Mouse (Mus musculus): ENCODE data around the gene Spata31d1c. TPM values are rescaled to one million over a fixed set of nuclear protein-coding genes. Genes with fewer than 3 reads are reported as not detected.

Gene Spata31d1c
- not detected for polyA plus RNA-seq (2012; fragmentation: generic; extraction: Trizol)

GRCm38 (mm10) chr13:65032758-65033157 lies at the start of gene Spata31d1c:
TSS of gene Spata31d1c (plus strand) at chr13:65033058.
- H3K4me3 ChIP-seq, result no peak within 1 kb of the TSS
- no peak within 1 kb of the TSS for H3K4me2 ChIP-seq (ENCODE audit: low read depth)
- no peaks in the 10 kb centered on the region for H3K27me3 ChIP-seq (ENCODE audit: control insufficient read depth, insufficient read depth, insufficient read length)
- H3K36me3 ChIP-seq (ENCODE audit: control insufficient read depth, insufficient read depth), result no peaks in the 10 kb centered on the region
- no peak within 1 kb of the TSS for H3ac ChIP-seq (ENCODE audit: control insufficient read depth, insufficient read length)
- H3K79me2 ChIP-seq (ENCODE audit: control insufficient read depth, insufficient read depth), result no peaks in the 10 kb centered on the region
- TF ChIP-seq MYOG (IDR thresholded peaks at IDR 0.05; ENCODE audit: control insufficient read depth in 1 of 3, insufficient read depth in 1 of 3, insufficient read length in 2 of 3, low read depth in 2 of 3) (no peak), MAX (IDR thresholded peaks at IDR 0.05; ENCODE audit: low read depth) (no peak), POLR2AphosphoS2 (IDR thresholded peaks at IDR 0.05; ENCODE audit: insufficient read length, low read depth) (no peak), CEBPB (IDR thresholded peaks at IDR 0.05; ENCODE audit: insufficient read depth, poor library complexity, severe bottlenecking) (no peak), USF1 (IDR thresholded peaks at IDR 0.05; ENCODE audit: low read depth) (no peak), MYOD1 (IDR thresholded peaks at IDR 0.05; ENCODE audit: control insufficient read depth in 1 of 3, insufficient read length in 2 of 3, low read depth in 2 of 3) (no peak), TCF3 (IDR thresholded peaks at IDR 0.05; ENCODE audit: insufficient read length, low read depth) (no peak), SRF (IDR thresholded peaks at IDR 0.05; ENCODE audit: control insufficient read depth, insufficient read length, low read depth) (no peak), TCF12 (IDR thresholded peaks at IDR 0.05; ENCODE audit: insufficient read depth, poor library complexity, severe bottlenecking) (no peak), REST (IDR thresholded peaks at IDR 0.05; ENCODE audit: insufficient read depth, insufficient read length) (no peak), E2F4 (IDR thresholded peaks at IDR 0.05; ENCODE audit: insufficient read depth) (no peak)

GRCm38 (mm10) chr13:64988828-64989227 lies 44.0 kb upstream of the Spata31d1c start:
- H3K36me3 ChIP-seq (ENCODE audit: control insufficient read depth, insufficient read depth), result no peaks in the 10 kb centered on the region
- no peaks in the 10 kb centered on the region for H3K27me3 ChIP-seq (ENCODE audit: control insufficient read depth, insufficient read depth, insufficient read length)
- H3K4me2 ChIP-seq (ENCODE audit: low read depth), result no peak overlapping the region
- H3K79me2 ChIP-seq (ENCODE audit: control insufficient read depth, insufficient read depth), result no peaks in the 10 kb centered on the region
- H3K4me3 ChIP-seq, result no peak overlapping the region
- TF ChIP-seq CEBPB (IDR thresholded peaks at IDR 0.05; ENCODE audit: insufficient read depth, poor library complexity, severe bottlenecking) (no peak), USF1 (IDR thresholded peaks at IDR 0.05; ENCODE audit: low read depth) (no peak), REST (IDR thresholded peaks at IDR 0.05; ENCODE audit: insufficient read depth, insufficient read length) (no peak), SRF (IDR thresholded peaks at IDR 0.05; ENCODE audit: control insufficient read depth, insufficient read length, low read depth) (no peak), MAX (IDR thresholded peaks at IDR 0.05; ENCODE audit: low read depth) (no peak)
- no peak overlapping the region for H3ac ChIP-seq (ENCODE audit: control insufficient read depth, insufficient read length)

GRCm38 (mm10) chr13:65005414-65005813 lies 27.4 kb upstream of the Spata31d1c start:
- Histone ChIP-seq H3K4me3 (no peak overlapping the region), H3K27me3 (ENCODE audit: control insufficient read depth, insufficient read depth, insufficient read length) (no peaks in the 10 kb centered on the region), H3K79me2 (ENCODE audit: control insufficient read depth, insufficient read depth) (no peaks in the 10 kb centered on the region), H3ac (ENCODE audit: control insufficient read depth, insufficient read length) (no peak overlapping the region), H3K4me2 (ENCODE audit: low read depth) (no peak overlapping the region), H3K36me3 (ENCODE audit: control insufficient read depth, insufficient read depth) (no peaks in the 10 kb centered on the region)
- no peak for TF ChIP-seq MAX (IDR thresholded peaks at IDR 0.05; ENCODE audit: low read depth)
- TF ChIP-seq CEBPB (IDR thresholded peaks at IDR 0.05; ENCODE audit: insufficient read depth, poor library complexity, severe bottlenecking), result no peak
- TF ChIP-seq E2F4 (IDR thresholded peaks at IDR 0.05; ENCODE audit: insufficient read depth), result no peak
- TF ChIP-seq POLR2A (IDR thresholded peaks at IDR 0.05; ENCODE audit: insufficient read length, low read depth), result no peak
- no peak for TF ChIP-seq USF1 (IDR thresholded peaks at IDR 0.05; ENCODE audit: low read depth)
- TF ChIP-seq MYOD1 (IDR thresholded peaks at IDR 0.05; ENCODE audit: control insufficient read depth in 1 of 3, insufficient read length in 2 of 3, low read depth in 2 of 3), result no peak
- no peak for TF ChIP-seq TCF12 (IDR thresholded peaks at IDR 0.05; ENCODE audit: insufficient read depth, poor library complexity, severe bottlenecking)
- TF ChIP-seq REST (IDR thresholded peaks at IDR 0.05; ENCODE audit: insufficient read depth, insufficient read length), result no peak
- no peak for TF ChIP-seq TCF3 (IDR thresholded peaks at IDR 0.05; ENCODE audit: insufficient read length, low read depth)
- no peak for TF ChIP-seq MYOG (IDR thresholded peaks at IDR 0.05; ENCODE audit: control insufficient read depth in 1 of 3, insufficient read depth in 1 of 3, insufficient read length in 2 of 3, low read depth in 2 of 3)
- TF ChIP-seq POLR2AphosphoS2 (IDR thresholded peaks at IDR 0.05; ENCODE audit: insufficient read length, low read depth), result no peak
- no peak for TF ChIP-seq SRF (IDR thresholded peaks at IDR 0.05; ENCODE audit: control insufficient read depth, insufficient read length, low read depth)

- no peak overlapping the region for H3ac ChIP-seq (ENCODE audit: control insufficient read depth, insufficient read length)
- H3K4me2 ChIP-seq (ENCODE audit: low read depth), result no peak overlapping the region
- no peaks in the 10 kb centered on the region for H3K36me3 ChIP-seq (ENCODE audit: control insufficient read depth, insufficient read depth)
- no peaks in the 10 kb centered on the region for H3K27me3 ChIP-seq (ENCODE audit: control insufficient read depth, insufficient read depth, insufficient read length)
- H3K4me3 ChIP-seq, result no peak overlapping the region
- no peaks in the 10 kb centered on the region for H3K79me2 ChIP-seq (ENCODE audit: control insufficient read depth, insufficient read depth)
- TF ChIP-seq SRF (IDR thresholded peaks at IDR 0.05; ENCODE audit: control insufficient read depth, insufficient read length, low read depth), result no peak
- TF ChIP-seq MYOD1 (IDR thresholded peaks at IDR 0.05; ENCODE audit: control insufficient read depth in 1 of 3, insufficient read length in 2 of 3, low read depth in 2 of 3), result no peak
- no peak for TF ChIP-seq CEBPB (IDR thresholded peaks at IDR 0.05; ENCODE audit: insufficient read depth, poor library complexity, severe bottlenecking)
- no peak for TF ChIP-seq POLR2A (IDR thresholded peaks at IDR 0.05; ENCODE audit: insufficient read length, low read depth)
- TF ChIP-seq POLR2AphosphoS2 (IDR thresholded peaks at IDR 0.05; ENCODE audit: insufficient read length, low read depth), result no peak
- TF ChIP-seq MYOG (IDR thresholded peaks at IDR 0.05; ENCODE audit: control insufficient read depth in 1 of 3, insufficient read depth in 1 of 3, insufficient read length in 2 of 3, low read depth in 2 of 3), result no peak
- no peak for TF ChIP-seq MAX (IDR thresholded peaks at IDR 0.05; ENCODE audit: low read depth)
- no peak for TF ChIP-seq USF1 (IDR thresholded peaks at IDR 0.05; ENCODE audit: low read depth)
- no peak for TF ChIP-seq REST (IDR thresholded peaks at IDR 0.05; ENCODE audit: insufficient read depth, insufficient read length)
These were observed 26.1 kb upstream of the Spata31d1c start for GRCm38 (mm10) chr13:65006760-65007159.

GRCm38 (mm10) chr13:65007971-65008370 lies 24.9 kb upstream of the Spata31d1c start:
- no peaks in the 10 kb centered on the region for H3K79me2 ChIP-seq (ENCODE audit: control insufficient read depth, insufficient read depth)
- no peak overlapping the region for H3ac ChIP-seq (ENCODE audit: control insufficient read depth, insufficient read length)
- H3K4me2 ChIP-seq (ENCODE audit: low read depth), result no peak overlapping the region
- no peaks in the 10 kb centered on the region for H3K27me3 ChIP-seq (ENCODE audit: control insufficient read depth, insufficient read depth, insufficient read length)
- H3K36me3 ChIP-seq (ENCODE audit: control insufficient read depth, insufficient read depth), result no peaks in the 10 kb centered on the region
- TF ChIP-seq MYOG (IDR thresholded peaks at IDR 0.05; ENCODE audit: control insufficient read depth in 1 of 3, insufficient read depth in 1 of 3, insufficient read length in 2 of 3, low read depth in 2 of 3) (no peak), E2F4 (IDR thresholded peaks at IDR 0.05; ENCODE audit: insufficient read depth) (no peak), POLR2AphosphoS2 (IDR thresholded peaks at IDR 0.05; ENCODE audit: insufficient read length, low read depth) (no peak), TCF12 (IDR thresholded peaks at IDR 0.05; ENCODE audit: insufficient read depth, poor library complexity, severe bottlenecking) (no peak), TCF3 (IDR thresholded peaks at IDR 0.05; ENCODE audit: insufficient read length, low read depth) (no peak), REST (IDR thresholded peaks at IDR 0.05; ENCODE audit: insufficient read depth, insufficient read length) (no peak), USF1 (IDR thresholded peaks at IDR 0.05; ENCODE audit: low read depth) (no peak), SRF (IDR thresholded peaks at IDR 0.05; ENCODE audit: control insufficient read depth, insufficient read length, low read depth) (no peak), MAX (IDR thresholded peaks at IDR 0.05; ENCODE audit: low read depth) (no peak), MYOD1 (IDR thresholded peaks at IDR 0.05; ENCODE audit: control insufficient read depth in 1 of 3, insufficient read length in 2 of 3, low read depth in 2 of 3) (no peak), POLR2A (IDR thresholded peaks at IDR 0.05; ENCODE audit: insufficient read length, low read depth) (no peak), CEBPB (IDR thresholded peaks at IDR 0.05; ENCODE audit: insufficient read depth, poor library complexity, severe bottlenecking) (no peak)
- H3K4me3 ChIP-seq, result no peak overlapping the region

All from myocyte (in vitro differentiated cells).